Mouse (Mus musculus) hindbrain, postnatal 0 days (tissue): ENCODE results near the gene Gabarapl2. TPM values are rescaled to one million over a fixed set of nuclear protein-coding genes. Genes with fewer than 3 reads are reported as not detected.
A peak's percentile ranks its signal among the peaks of the same experiment; 100 is the strongest.

Experiments used
- ATAC-seq: fragments of 200-750 bp; cut with Nextera tagmentation; 2 replicates; pipeline ENCODE4 v1.8.0; 2017; ENCODE audit warnings: mild to moderate bottlenecking, moderate TSS enrichment, moderate library complexity
- DNase-seq: peaks from one replicate; pipeline ENCODE4 v3.0.0-alpha.2; 2015; ENCODE audit warnings: low spot score
- H3K27ac ChIP-seq: fragments of 300-500 bp; sonication (generic); 2 replicates; pipeline ENCODE4 v1.5.1; 2014; ENCODE audit warnings: mild to moderate bottlenecking
- H3K27me3 ChIP-seq: fragments of 300-500 bp; sonication (generic); 2 replicates; pipeline ENCODE4 v1.6.1; 2014; ENCODE audit warnings: low read length, mixed read lengths; ENCODE audit not compliant: insufficient read depth
- H3K36me3 ChIP-seq: fragments of 300-500 bp; sonication (generic); 2 replicates; pipeline ENCODE4 v1.6.1; 2014; ENCODE audit warnings: low read length, mixed read lengths; ENCODE audit not compliant: insufficient read depth
- H3K4me1 ChIP-seq: fragments of 300-500 bp; sonication (generic); 2 replicates; pipeline ENCODE4 v1.6.1; 2014; ENCODE audit warnings: antibody characterized with exemption, low read length, mixed read lengths; ENCODE audit not compliant: insufficient read depth
- H3K4me2 ChIP-seq: fragments of 300-500 bp; sonication (generic); 2 replicates; pipeline ENCODE4 v1.6.1; 2014; ENCODE audit warnings: low read depth, mild to moderate bottlenecking, low read length, moderate library complexity, mixed read lengths
- H3K4me3 ChIP-seq: fragments of 300-500 bp; sonication (generic); 2 replicates; pipeline ENCODE4 v1.5.1; 2014; ENCODE audit warnings: low read length
- H3K9ac ChIP-seq: fragments of 300-500 bp; sonication (generic); replicated peaks from 2 replicates; pipeline ENCODE4 v1.6.1; 2014; ENCODE audit warnings: mild to moderate bottlenecking, low read length, moderate library complexity, mixed read lengths
- H3K9me3 ChIP-seq: fragments of 300-500 bp; sonication (generic); 2 replicates; pipeline ENCODE4 v1.6.1; 2016; ENCODE audit warnings: low read length, mixed read lengths
- CTCF ChIP-seq: IDR thresholded peaks from 2 replicates; pipeline ENCODE4 v1.5.1; 2016; ENCODE audit warnings: antibody characterized with exemption, control low read depth, low read depth
- WGBS: fragments of 180-500 bp; shearing (Covaris S2); extraction: QIAGEN DNeasy Blood & Tissue Kit; methylation state at CpG from one replicate; pipeline ENCODE4 v1.1.7; 2014; 5-methylcytosine and 5-hydroxymethylcytosine counted together
- polyA plus RNA-seq: library from polyadenylated mRNA; unstranded; fragments of >200 nt; fragmentation: Nextera tagmentation; extraction: Ambion mirVana; gene quantifications from 2 replicates; pipeline ENCODE4 v1.2.1, GENCODE M21; 2015
- total RNA-seq: library from RNA; depleted of rRNA; stranded (reverse); fragments of >200 nt; gene quantifications from 2 replicates; pipeline ENCODE4 v1.2.3, GENCODE M21; 2014

Gabarapl2 gene
- total and polyA plus RNA-seq, 2 experiments from 2014 or later: 99.4 to 461 TPM

DNA sequence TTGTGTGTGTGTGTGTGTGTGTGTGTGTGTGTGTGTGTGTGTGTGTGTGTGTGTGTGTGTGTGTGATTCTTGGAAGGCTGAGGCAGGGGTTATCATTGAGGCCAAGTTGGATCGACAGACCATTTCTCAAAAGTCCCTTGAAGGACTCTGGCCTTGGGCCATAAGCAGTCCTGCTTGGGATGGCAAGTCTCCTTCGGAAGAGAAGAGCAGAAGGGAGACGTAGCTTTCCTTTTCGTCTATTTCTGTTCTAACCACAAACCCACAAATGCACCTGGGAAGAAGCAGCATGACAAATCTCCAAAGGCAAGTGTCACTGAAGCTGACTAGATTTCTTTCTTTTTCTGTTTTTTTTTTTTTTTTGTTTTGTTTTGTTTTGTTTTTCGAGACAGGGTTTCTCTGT is 15.4 kb downstream of the Gabarapl2 start:
- WGBS: 95% methylated on average over 5 of the region's 5 CpGs
- ATAC-seq: no peak
- TF ChIP-seq CTCF: no peak

DNA sequence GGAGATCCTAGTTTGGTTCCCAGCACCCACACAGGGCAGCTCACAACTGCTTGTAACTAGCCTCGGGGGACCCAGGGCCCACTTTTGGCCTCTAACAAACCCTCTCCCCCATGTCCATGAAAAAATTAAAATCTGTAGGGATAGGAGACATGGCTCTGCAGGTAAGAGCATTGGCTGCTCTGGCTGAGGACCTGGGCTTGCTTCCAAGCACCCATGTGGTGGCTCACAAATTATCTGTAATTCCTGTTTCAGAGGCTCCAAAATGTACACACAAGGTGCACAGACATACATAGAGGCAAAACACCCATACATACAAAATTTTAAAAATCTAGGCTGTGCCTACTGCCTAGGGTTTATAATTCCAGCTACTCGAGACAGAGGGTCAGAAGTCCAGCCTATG is 16.7 kb downstream of the Gabarapl2 start:
- no peak overlapping the region for H3K4me2 ChIP-seq
- no peak overlapping the region for H3K27ac ChIP-seq
- H3K36me3 ChIP-seq: peaks cover 17% of the 10 kb centered on the region
- no peak overlapping the region for H3K9ac ChIP-seq
- no peak for DNase-seq
- no peaks in the 10 kb centered on the region for H3K9me3 ChIP-seq
- ATAC-seq: no peak
- H3K4me3 ChIP-seq: no peak overlapping the region
- no peaks in the 10 kb centered on the region for H3K27me3 ChIP-seq
- no peak for TF ChIP-seq CTCF
- H3K4me1 ChIP-seq: no peaks in the 10 kb centered on the region
- WGBS: 91% methylated on average over 2 of the region's 2 CpGs

More for the DNA sequence above, 15.4 kb downstream of the Gabarapl2 start:
- Histone ChIP-seq H3K36me3 (peaks cover 17% of the 10 kb centered on the region), H3K27ac (no peak overlapping the region), H3K9ac (no peak overlapping the region), H3K4me3 (no peak overlapping the region), H3K4me1 (no peaks in the 10 kb centered on the region), H3K9me3 (no peaks in the 10 kb centered on the region), H3K27me3 (no peaks in the 10 kb centered on the region), H3K4me2 (no peak overlapping the region)
- DNase-seq: no peak

DNA sequence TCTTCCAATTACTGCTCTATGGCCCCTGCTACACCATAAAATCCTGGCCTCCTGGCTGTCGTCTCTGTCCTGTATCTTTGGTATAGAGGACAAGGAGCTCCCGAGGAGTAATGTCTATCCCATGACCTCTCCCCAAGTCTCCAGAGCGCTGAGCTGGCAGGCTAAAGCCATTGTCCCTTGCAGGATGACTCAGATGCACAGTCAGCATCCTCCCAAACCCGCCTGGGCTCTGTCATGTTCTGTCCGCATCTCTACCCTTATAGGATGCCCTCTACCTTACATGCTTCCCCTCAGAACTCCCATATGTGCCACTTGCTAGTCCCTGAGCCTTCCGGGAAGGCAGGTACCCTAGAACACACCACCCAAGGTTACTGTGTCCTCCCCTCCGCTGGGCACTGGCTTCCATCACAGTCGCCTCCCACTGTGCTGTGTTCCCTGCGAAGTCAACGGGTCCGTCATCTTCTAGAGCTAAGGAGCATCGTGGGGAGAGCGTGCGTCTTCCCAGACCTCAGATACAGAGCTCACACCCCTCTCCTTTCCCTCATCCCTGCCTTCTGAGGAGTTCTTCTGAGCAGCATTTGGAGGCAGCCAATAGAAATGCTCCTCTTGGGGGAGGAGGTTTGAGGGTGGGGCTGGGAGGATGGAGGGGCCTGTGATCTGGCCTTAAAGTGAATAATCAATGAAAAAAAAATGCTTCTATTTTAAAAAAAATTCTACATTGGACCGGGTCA is 20.3 kb downstream of the Gabarapl2 start:
- Histone ChIP-seq H3K9ac (no peak overlapping the region), H3K36me3 (peaks cover 7% of the 10 kb centered on the region; the same call in 1 of the 2 replicates), H3K4me3 (no peak overlapping the region), H3K27ac (no peak overlapping the region), H3K27me3 (no peaks in the 10 kb centered on the region), H3K9me3 (no peaks in the 10 kb centered on the region), H3K4me2 (no peak overlapping the region), H3K4me1 (no peaks in the 10 kb centered on the region)
- DNase-seq (no peak), ATAC-seq (0 out of 2 replicates have a peak, but pooled peaks have one; percentile 32)
- 71% methylated on average over 15 of the region's 15 CpGs for WGBS
- TF ChIP-seq CTCF: no peak

- Histone ChIP-seq H3K4me1 (no peaks in the 10 kb centered on the region), H3K4me3 (no peak overlapping the region), H3K27ac (no peak overlapping the region), H3K9ac (no peak overlapping the region), H3K9me3 (no peaks in the 10 kb centered on the region), H3K27me3 (no peaks in the 10 kb centered on the region), H3K4me2 (no peak overlapping the region), H3K36me3 (peaks cover 6% of the 10 kb centered on the region; the same call in 1 of the 2 replicates)
- no peak for DNase-seq
- TF ChIP-seq CTCF: peak; percentile 31
- 72% methylated on average over 3 of the region's 3 CpGs for WGBS
- ATAC-seq: peak; percentile 47; the same call in 1 of the 2 replicates
These were observed 20.8 kb downstream of the Gabarapl2 start for GRCm38 (mm10) chr8:111961330-111961729.

- 81% methylated on average over 1 of the region's 1 CpGs for WGBS
- no peak overlapping the region for H3K27ac ChIP-seq
- no peaks in the 10 kb centered on the region for H3K9me3 ChIP-seq
- TF ChIP-seq CTCF: no peak
- no peaks in the 10 kb centered on the region for H3K4me1 ChIP-seq
- H3K36me3 ChIP-seq: no peaks in the 10 kb centered on the region
- H3K27me3 ChIP-seq: no peaks in the 10 kb centered on the region
- no peak overlapping the region for H3K9ac ChIP-seq
- no peak overlapping the region for H3K4me3 ChIP-seq
- no peak for DNase-seq
- H3K4me2 ChIP-seq: no peak overlapping the region
- no peak for ATAC-seq
These were observed 22.1 kb downstream of the Gabarapl2 start for GRCm38 (mm10) chr8:111962589-111962988.

DNA sequence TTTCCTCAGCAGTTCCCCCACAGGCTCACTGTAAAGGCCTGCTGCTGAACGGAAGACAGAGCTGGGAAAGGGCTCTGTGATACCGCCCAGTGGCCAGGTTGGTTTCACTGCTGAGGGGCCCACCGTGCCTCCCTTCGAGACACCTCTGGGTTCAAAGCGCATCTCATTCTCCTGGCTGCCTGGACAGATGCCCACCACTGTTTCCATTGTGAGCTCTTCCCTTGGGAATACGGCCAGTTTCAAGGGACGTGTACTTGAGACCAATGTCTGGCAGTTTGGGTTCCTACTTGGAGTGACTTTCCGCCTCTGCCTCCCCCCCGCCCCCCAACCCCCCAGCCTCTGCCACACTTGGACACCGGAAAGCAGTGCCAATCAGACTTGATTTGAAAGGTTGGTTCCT is 22.6 kb downstream of the Gabarapl2 start:
- DNase-seq (no peak), ATAC-seq (no peak)
- no peak for TF ChIP-seq CTCF
- Histone ChIP-seq H3K4me2 (no peak overlapping the region), H3K27me3 (no peaks in the 10 kb centered on the region), H3K27ac (no peak overlapping the region), H3K36me3 (no peaks in the 10 kb centered on the region), H3K4me3 (no peak overlapping the region), H3K9ac (no peak overlapping the region), H3K9me3 (no peaks in the 10 kb centered on the region), H3K4me1 (no peaks in the 10 kb centered on the region)
- 51% methylated on average over 10 of the region's 10 CpGs for WGBS

GRCm38 (mm10) chr8:111963546-111963945 is 23.0 kb downstream of the Gabarapl2 start:
- Histone ChIP-seq H3K9me3 (no peaks in the 10 kb centered on the region), H3K4me1 (no peaks in the 10 kb centered on the region), H3K4me2 (no peak overlapping the region), H3K4me3 (no peak overlapping the region), H3K36me3 (no peaks in the 10 kb centered on the region), H3K27me3 (no peaks in the 10 kb centered on the region), H3K27ac (no peak overlapping the region), H3K9ac (no peak overlapping the region)
- 78% methylated on average over 4 of the region's 4 CpGs for WGBS
- no peak for DNase-seq
- no peak for ATAC-seq
- TF ChIP-seq CTCF: no peak
